In the genomic region with DNA sequence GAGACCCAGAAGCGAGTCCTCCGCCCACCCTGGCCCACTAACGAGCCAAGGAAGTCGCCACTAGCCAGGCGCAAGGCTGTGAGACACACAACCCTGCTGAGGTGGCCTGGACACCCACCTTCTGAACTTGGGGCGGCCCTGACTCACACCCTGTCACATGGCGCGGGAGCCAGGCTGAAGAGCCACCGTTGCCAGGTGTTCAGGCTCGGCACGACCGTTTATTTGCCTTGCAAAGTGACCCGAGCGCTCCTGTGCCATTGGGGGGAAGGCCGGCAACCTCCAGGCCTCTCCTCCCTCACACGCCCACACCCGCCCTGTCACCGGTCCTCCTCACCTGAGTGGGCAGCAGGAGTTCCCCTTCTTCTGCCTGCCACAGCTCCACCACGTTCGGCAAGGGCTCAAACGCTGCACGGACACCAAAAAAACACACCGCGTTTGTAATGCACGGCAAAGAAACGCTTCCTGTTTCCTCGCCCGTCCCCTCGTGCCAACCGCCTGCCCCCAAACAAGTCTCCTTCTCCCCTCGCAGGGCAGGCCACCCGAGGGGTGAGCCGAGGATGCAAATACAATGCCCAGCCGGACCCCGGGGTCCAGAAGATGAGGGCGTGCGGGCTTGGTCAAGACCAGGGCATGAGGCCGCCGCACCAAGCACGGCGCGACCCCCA, we compare ENCODE assay signal across 8 mouse cellular contexts. TPM values are rescaled to one million over a fixed set of nuclear protein-coding genes. Genes with fewer than 3 reads are reported as not detected.
DNase-seq lines count a peak whose midpoint lies in the region; ATAC-seq lines count a peak whose summit lies in the region.

No protein-coding gene starts in this region.

- WGBS in forebrain, embryonic 14.5 days, result under 1% methylated on average over 42 of the region's 42 CpGs

- H3K27me3 ChIP-seq in forebrain, embryonic 14.5 days (replicated peaks; ENCODE audit: control insufficient read depth, insufficient read depth, low read length), result no peaks in the 10 kb centered on the region

- H3K4me3 ChIP-seq in forebrain, embryonic 14.5 days (ENCODE audit: low read depth, low read length), result peak overlapping the region; percentile 98

- H3K4me1 ChIP-seq in forebrain, embryonic 14.5 days (ENCODE audit: control insufficient read depth, insufficient read depth, low read length), result peaks cover 42% of the 10 kb centered on the region

- peak overlapping the region; percentile 94 for H3K27ac ChIP-seq in forebrain, embryonic 14.5 days (ENCODE audit: low read depth, low read length)

- peak overlapping the region; percentile 90 for H3K4me2 ChIP-seq in forebrain, embryonic 14.5 days (ENCODE audit: low read length)

- ATAC-seq in forebrain, embryonic 14.5 days, result peak; percentile 10

- H3K9me3 ChIP-seq in forebrain, embryonic 14.5 days (replicated peaks; ENCODE audit: control insufficient read depth, low read length), result no peaks in the 10 kb centered on the region

- peak; percentile 44 for DNase-seq in NIH3T3 (ENCODE audit: low read depth)
- DNase-seq in cerebellum, adult 11 months, result peak; percentile 35
- peak; percentile 46 for DNase-seq in forebrain, embryonic 14.5 days (ENCODE audit: low spot score)
- DNase-seq in heart, postnatal 4 days, result peak; percentile 49
- DNase-seq in layer of hippocampus, postnatal 10 days (ENCODE audit: low spot score in 2 of 2), result peak; percentile 42 to 62
- peak; percentile 83 for DNase-seq in lung, postnatal 25 days (ENCODE audit: low spot score)
- DNase-seq in ovary, postnatal 14 days (ENCODE audit: low spot score), result peak; percentile 36
- DNase-seq in urinary bladder, postnatal 36 days (ENCODE audit: low spot score in 2 of 2), result peak; percentile 49 to 63

- H3K9ac ChIP-seq in forebrain, embryonic 14.5 days (ENCODE audit: low read length), result peak overlapping the region; percentile 99

- H3K36me3 ChIP-seq in forebrain, embryonic 14.5 days (ENCODE audit: control insufficient read depth, insufficient read depth, low read length), result peaks cover 5% of the 10 kb centered on the region; the same call in 1 of the 2 replicates

RNA-seq across cellular contexts. Expression of a gene that starts 0.9 kb away (rescaled TPM):
- 123 and 131 TPM in 2 replicates for polyA plus RNA-seq in forebrain, embryonic 14.5 days (2014; fragmentation: Nextera tagmentation; extraction: Ambion mirVana)
- 10 to 100 TPM; 32.7 to 41.7 TPM for total RNA-seq in heart, postnatal 4 days (2021)
- 10 to 100 TPM; 45.4 to 47.6 TPM for total RNA-seq in layer of hippocampus, postnatal 10 days (2021)

Comparison
In these comparisons a context has a peak if more than half of its experiments do, and no peak if none do; other contexts are left out.
1. Peak in every context shown above with its lines: DNase-seq, ATAC-seq, H3K4me3 ChIP-seq and H3K27ac ChIP-seq.